Mouse (Mus musculus) cerebellum, adult 2 months (tissue): ENCODE results near the gene Lrp5.

ENCODE experiments used
- CTCF ChIP-seq: fragments of 200-500 bp; IDR thresholded peaks from 2 replicates; pipeline ENCODE4 v1.5.1; 2011; ENCODE audit warnings: low read depth, mild to moderate bottlenecking, control low read depth, low read length, moderate library complexity, borderline replicate concordance; ENCODE audit not compliant: insufficient read depth
- POLR2A ChIP-seq: fragments of 200-500 bp; IDR thresholded peaks from 2 replicates; pipeline ENCODE4 v1.6.1; 2011; ENCODE audit warnings: low read length, control low read depth, borderline replicate concordance; ENCODE audit not compliant: insufficient read depth

GRCm38 (mm10) chr19:3577911-3578290 lies 108.5 kb downstream of the Lrp5 start:
- TF ChIP-seq POLR2A (no peak), CTCF (no peak)
